Mouse (Mus musculus) lung, embryonic 16.5 days (tissue): ENCODE data around the gene Tnfrsf25. TPM values are rescaled to one million over a fixed set of nuclear protein-coding genes. Genes with fewer than 3 reads are reported as not detected.

ENCODE experiments used
- ATAC-seq: fragments of 200-750 bp; cut with Nextera tagmentation; 2 replicates; pipeline ENCODE4 v1.8.0; 2017; ENCODE audit warnings: low read depth, mild to moderate bottlenecking, moderate library complexity
- H3K27ac ChIP-seq: fragments of 300-500 bp; sonication (generic); 2 replicates; pipeline ENCODE4 v1.5.1; 2014; ENCODE audit warnings: mild to moderate bottlenecking, control low read depth, low read length
- H3K27me3 ChIP-seq: fragments of 300-500 bp; sonication (generic); 2 replicates; pipeline ENCODE4 v1.6.1; 2014; ENCODE audit warnings: low read depth, low read length, mixed read lengths; ENCODE audit not compliant: control insufficient read depth, insufficient read depth
- H3K36me3 ChIP-seq: fragments of 300-500 bp; sonication (generic); 2 replicates; pipeline ENCODE4 v1.6.1; 2014; ENCODE audit warnings: low read length; ENCODE audit not compliant: control insufficient read depth, insufficient read depth
- H3K4me1 ChIP-seq: fragments of 300-500 bp; sonication (generic); replicated peaks from 2 replicates; pipeline ENCODE4 v1.6.1; 2014; ENCODE audit warnings: low read length, mixed read lengths; ENCODE audit not compliant: control insufficient read depth, insufficient read depth
- H3K4me2 ChIP-seq: fragments of 300-500 bp; sonication (generic); 2 replicates; pipeline ENCODE4 v1.6.1; 2014; ENCODE audit warnings: low read depth, low read length, control low read depth
- H3K4me3 ChIP-seq: fragments of 300-500 bp; sonication (generic); 2 replicates; pipeline ENCODE4 v1.5.1; 2014; ENCODE audit warnings: mild to moderate bottlenecking, low read length, control low read depth
- H3K9ac ChIP-seq: fragments of 300-500 bp; sonication (generic); 2 replicates; pipeline ENCODE4 v1.6.1; 2014; ENCODE audit warnings: low read length, control low read depth
- H3K9me3 ChIP-seq: fragments of 300-500 bp; sonication (generic); 2 replicates; pipeline ENCODE4 v1.6.1; 2016; ENCODE audit warnings: low read length; ENCODE audit not compliant: control insufficient read depth
- WGBS: fragments of 180-500 bp; shearing (Covaris S2); extraction: QIAGEN DNeasy Blood & Tissue Kit; methylation state at CpG from one replicate; pipeline ENCODE4 v1.1.7; 2014; 5-methylcytosine and 5-hydroxymethylcytosine counted together
- polyA plus RNA-seq: library from polyadenylated mRNA; unstranded; fragments of >200 nt; fragmentation: Nextera tagmentation; extraction: Ambion mirVana; gene quantifications from 2 replicates; pipeline ENCODE4 v1.2.1, GENCODE M21; 2015

Tnfrsf25 gene
- polyA plus RNA-seq, 1 experiment from 2014 or later, result 1.6 TPM

DNA sequence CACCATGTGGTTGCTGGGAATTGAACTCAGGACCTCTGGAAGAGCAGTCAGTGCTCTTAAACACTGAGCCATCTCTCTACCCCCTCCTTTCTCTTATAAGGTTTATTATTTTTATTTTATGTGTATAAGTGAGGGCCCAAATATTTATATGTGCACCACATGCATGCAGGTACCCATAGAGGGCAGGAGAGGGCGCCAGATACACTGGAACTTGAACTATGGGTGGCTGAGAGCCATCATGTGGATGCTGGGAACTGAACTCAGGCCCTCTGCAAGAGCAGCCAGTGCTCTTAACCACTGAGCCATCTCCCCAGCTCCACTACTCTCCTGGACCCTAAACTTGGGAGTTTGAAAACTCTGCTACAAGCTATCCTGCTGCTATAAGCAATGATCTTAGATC lies 27.9 kb downstream of the Tnfrsf25 start:
- peaks cover 5% of the 10 kb centered on the region for H3K4me1 ChIP-seq
- H3K9me3 ChIP-seq, result no peaks in the 10 kb centered on the region
- no peaks in the 10 kb centered on the region for H3K36me3 ChIP-seq
- no peak for ATAC-seq
- no peaks in the 10 kb centered on the region for H3K27me3 ChIP-seq
- H3K27ac ChIP-seq, result no peak overlapping the region
- 29% methylated on average over 1 of the region's 1 CpGs for WGBS
- H3K4me2 ChIP-seq, result no peak overlapping the region
- no peak overlapping the region for H3K9ac ChIP-seq
- no peak overlapping the region for H3K4me3 ChIP-seq

- no peaks in the 10 kb centered on the region for H3K4me1 ChIP-seq
- no peak overlapping the region for H3K9ac ChIP-seq
- no peak for ATAC-seq
- peaks cover 9% of the 10 kb centered on the region; the same call in 1 of the 2 replicates for H3K27me3 ChIP-seq
- no peaks in the 10 kb centered on the region for H3K9me3 ChIP-seq
- no peak overlapping the region for H3K27ac ChIP-seq
- no peak overlapping the region for H3K4me2 ChIP-seq
- H3K4me3 ChIP-seq, result no peak overlapping the region
- WGBS, result 53% methylated on average over 10 of the region's 10 CpGs
- no peaks in the 10 kb centered on the region for H3K36me3 ChIP-seq
Observed at GRCm38 (mm10) chr4:152145473-152145872, 29.7 kb downstream of the Tnfrsf25 start.

- Histone ChIP-seq H3K4me1 (no peaks in the 10 kb centered on the region), H3K9ac (no peak overlapping the region), H3K9me3 (no peaks in the 10 kb centered on the region), H3K27me3 (peaks cover 16% of the 10 kb centered on the region), H3K36me3 (no peaks in the 10 kb centered on the region), H3K4me3 (no peak overlapping the region), H3K27ac (no peak overlapping the region), H3K4me2 (no peak overlapping the region)
- 0 out of 2 replicates have a peak, but pooled peaks have one; percentile 26 for ATAC-seq
- WGBS, result 60% methylated on average over 11 of the region's 11 CpGs
Observed at GRCm38 (mm10) chr4:152146033-152146827, 30.5 kb downstream of the Tnfrsf25 start.

GRCm38 (mm10) chr4:152150546-152150945 lies 34.8 kb downstream of the Tnfrsf25 start:
- H3K4me1 ChIP-seq, result peaks cover 12% of the 10 kb centered on the region
- peaks cover 42% of the 10 kb centered on the region for H3K27me3 ChIP-seq

DNA sequence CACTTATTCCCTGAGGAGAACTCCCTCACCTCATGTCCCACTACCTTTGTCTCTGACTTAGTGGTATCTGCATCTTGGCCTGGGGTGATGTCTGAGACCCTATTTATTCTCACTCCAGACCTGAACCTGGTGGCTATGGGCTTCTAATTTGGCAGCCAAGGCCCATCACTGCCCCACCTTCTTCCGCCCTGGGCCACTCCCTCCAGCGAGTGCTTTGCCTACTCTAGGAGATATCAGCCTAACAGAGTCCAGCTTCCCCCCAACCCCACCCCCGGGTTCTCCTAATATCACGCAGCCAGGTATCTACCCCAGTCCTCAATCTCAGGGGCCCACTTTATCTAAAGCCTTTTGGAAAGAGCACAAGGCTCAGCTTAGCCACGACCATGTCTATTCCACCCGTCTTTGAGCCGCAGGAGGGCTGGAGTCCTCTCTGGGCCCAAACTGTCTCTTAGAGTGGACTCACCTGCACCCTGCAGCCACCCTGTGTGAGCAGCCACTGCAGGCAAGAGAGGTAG lies 35.8 kb downstream of the Tnfrsf25 start:
- H3K36me3 ChIP-seq, result no peaks in the 10 kb centered on the region
- H3K9me3 ChIP-seq, result no peaks in the 10 kb centered on the region
- H3K27me3 ChIP-seq, result peaks cover 44% of the 10 kb centered on the region
- peak overlapping the region; percentile 47 for H3K4me3 ChIP-seq
- peaks cover 12% of the 10 kb centered on the region for H3K4me1 ChIP-seq
- H3K27ac ChIP-seq, result no peak overlapping the region
- ATAC-seq, result no peak
- 22% methylated on average over 7 of the region's 7 CpGs for WGBS
- H3K9ac ChIP-seq, result peak overlapping the region; percentile 46
- peak overlapping the region; percentile 80 for H3K4me2 ChIP-seq

More at GRCm38 (mm10) chr4:152150546-152150945, 34.8 kb downstream of the Tnfrsf25 start:
- H3K9me3 ChIP-seq, result no peaks in the 10 kb centered on the region
- no peak overlapping the region for H3K9ac ChIP-seq
- no peak overlapping the region for H3K27ac ChIP-seq
- no peaks in the 10 kb centered on the region for H3K36me3 ChIP-seq
- ATAC-seq, result no peak
- no peak overlapping the region for H3K4me2 ChIP-seq
- no peak overlapping the region for H3K4me3 ChIP-seq
- WGBS, result 67% methylated on average over 4 of the region's 4 CpGs

DNA sequence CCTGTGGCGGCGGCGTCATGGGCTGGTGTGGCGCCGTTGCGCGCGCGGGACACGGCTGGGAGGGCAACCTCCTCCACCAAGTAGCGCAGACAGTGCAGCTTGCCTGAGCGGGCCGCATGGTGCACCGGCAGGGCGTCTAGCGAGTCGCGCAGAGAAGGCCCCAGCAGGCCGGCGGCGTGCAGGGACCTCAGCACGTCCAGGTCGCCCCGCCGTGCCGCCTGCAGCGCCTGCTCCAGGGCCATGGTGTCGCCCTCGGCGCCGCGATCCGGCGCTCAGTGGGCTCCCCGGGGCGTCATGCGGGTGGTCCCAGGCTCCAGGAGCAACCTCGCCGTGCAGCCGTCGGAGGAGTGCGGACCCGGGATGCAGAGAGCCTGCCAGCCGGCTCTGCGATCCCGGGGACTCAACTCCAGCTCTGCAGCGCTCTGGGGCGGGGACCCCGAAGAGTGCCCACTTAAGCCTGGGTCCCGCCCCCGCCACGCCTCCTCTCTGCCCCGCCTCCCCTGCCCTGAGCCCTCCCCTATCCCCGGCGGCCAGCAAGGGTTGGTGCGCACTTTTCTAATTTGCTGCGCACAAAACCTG lies 36.3 kb downstream of the Tnfrsf25 start, which contains the start of gene Espn:
TSS of gene Espn (minus strand) at position 406 of the 579 bp plus-strand sequence.
- Histone ChIP-seq H3K27ac (no peak within 1 kb of the TSS), H3K4me3 (peak within 1 kb of the TSS; percentile 47), H3K36me3 (no peaks in the 10 kb centered on the region), H3K9ac (peak within 1 kb of the TSS; percentile 46), H3K4me2 (peak within 1 kb of the TSS; percentile 80), H3K4me1 (peaks cover 12% of the 10 kb centered on the region), H3K9me3 (no peaks in the 10 kb centered on the region), H3K27me3 (peaks cover 47% of the 10 kb centered on the region)
- 1% methylated on average over 55 of the region's 57 CpGs for WGBS
- ATAC-seq, result peak; percentile 94

- Histone ChIP-seq H3K9ac (peak overlapping the region; percentile 30; the same call in 1 of the 2 replicates), H3K4me2 (peak overlapping the region; percentile 49), H3K36me3 (no peaks in the 10 kb centered on the region), H3K4me3 (peak overlapping the region; percentile 25), H3K27me3 (peaks cover 64% of the 10 kb centered on the region), H3K4me1 (peaks cover 12% of the 10 kb centered on the region), H3K27ac (no peak overlapping the region; the same call in 1 of the 2 replicates), H3K9me3 (no peaks in the 10 kb centered on the region)
- WGBS, result 2% methylated on average over 23 of the region's 23 CpGs
- peak; percentile 47 for ATAC-seq
Observed at GRCm38 (mm10) chr4:152153771-152154177, 38.0 kb downstream of the Tnfrsf25 start.

DNA sequence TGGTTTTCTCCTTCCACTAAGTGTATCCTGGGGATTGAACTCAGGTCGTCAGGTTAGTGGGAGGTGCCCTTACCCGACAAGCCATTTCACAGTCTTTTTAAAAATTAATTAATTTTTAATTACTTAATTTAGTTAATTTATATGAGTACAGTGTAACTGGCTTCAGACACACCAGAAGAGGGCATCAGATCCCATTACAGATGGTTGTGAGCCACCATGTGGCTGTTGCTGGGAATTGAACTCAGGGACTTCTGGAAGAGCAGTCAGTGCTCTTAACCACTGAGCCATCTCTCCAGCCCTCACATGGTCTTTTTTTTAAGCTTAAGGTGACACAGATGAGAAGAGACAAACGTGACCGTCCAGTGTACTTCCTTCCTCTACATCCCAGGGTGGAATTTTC lies 39.3 kb downstream of the Tnfrsf25 start:
- Histone ChIP-seq H3K4me1 (peaks cover 14% of the 10 kb centered on the region), H3K4me2 (no peak overlapping the region), H3K9me3 (no peaks in the 10 kb centered on the region), H3K27me3 (peaks cover 72% of the 10 kb centered on the region), H3K27ac (no peak overlapping the region), H3K36me3 (no peaks in the 10 kb centered on the region), H3K4me3 (no peak overlapping the region), H3K9ac (no peak overlapping the region)
- no peak for ATAC-seq
- 54% methylated on average over 4 of the region's 4 CpGs for WGBS
